Mouse (Mus musculus) urinary bladder, postnatal 25 days (tissue): Measurements from ENCODE around the gene Rrp36.

ENCODE experiments used
- DNase-seq: peaks from one replicate; pipeline ENCODE4 v3.0.0; 2022; ENCODE audit warnings: low spot score

Gene Rrp36

GRCm38 (mm10) chr17:46617799-46618198 is 56.4 kb downstream of the Rrp36 start:
- DNase-seq, result no peak
